Mouse (Mus musculus) ovary, adult 2 months (tissue): ENCODE results near the gene Slc30a9. TPM values are rescaled to one million over a fixed set of nuclear protein-coding genes. Genes with fewer than 3 reads are reported as not detected.

Source experiments
- polyA plus RNA-seq: library from polyadenylated mRNA; depleted of rRNA; stranded (reverse); fragments of >200 nt; gene quantifications from 2 replicates; pipeline ENCODE4 v1.2.3, GENCODE M21; 2012; rRNA removed

Gene Slc30a9
- 32.3 and 45.6 TPM in 2 replicates for polyA plus RNA-seq

DNA sequence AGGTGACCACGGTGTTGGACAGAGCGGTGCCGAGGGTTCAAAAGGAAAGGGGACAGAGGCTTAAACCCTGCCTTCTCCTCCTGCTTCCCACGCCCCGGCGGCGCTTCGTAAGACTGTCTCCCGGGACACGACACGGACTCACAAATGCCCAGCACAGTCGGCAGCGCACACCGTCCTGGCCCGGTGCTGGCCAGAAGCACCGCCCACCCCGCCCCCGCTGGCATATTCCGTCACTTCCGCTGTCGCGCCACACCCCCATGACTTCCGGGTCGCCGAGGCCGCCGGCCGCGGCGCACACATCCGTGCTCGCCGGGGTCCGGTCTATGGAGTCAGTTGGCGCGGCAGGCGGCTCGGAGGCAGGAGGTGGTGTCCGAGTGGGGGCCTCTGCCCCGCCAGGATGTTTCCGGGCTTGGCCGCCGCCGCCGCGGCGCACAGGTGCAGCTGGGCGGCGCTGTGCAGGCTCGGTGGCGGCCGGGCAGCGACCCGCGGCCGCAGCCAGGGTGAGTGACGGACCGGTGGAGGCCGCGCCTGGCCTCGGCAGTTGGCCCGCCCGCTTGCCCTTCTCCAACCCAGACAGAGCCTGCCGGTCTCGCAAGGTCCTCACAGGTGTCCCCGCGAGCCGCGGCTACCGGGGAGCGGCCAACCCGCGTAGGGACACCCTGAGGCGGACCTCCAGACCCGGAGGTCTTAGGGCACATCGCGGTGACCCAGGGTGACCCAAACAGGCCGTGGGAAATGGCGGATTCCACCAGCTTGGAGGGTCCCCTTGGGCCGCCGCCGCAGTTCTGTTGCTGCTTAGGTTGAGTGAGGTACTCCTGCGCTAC lies at the start of gene Slc30a9:
Slc30a9 (plus strand) TSS at position 258 of the 824 bp plus-strand sequence.

GRCm38 (mm10) chr5:67260531-67261371 lies 46.0 kb upstream of the Slc30a9 start, which contains the start of gene Tmem33:
Gene Tmem33, plus strand, starts transcription at chr5:67260565.

Other genes with a start within 250 kb of the Slc30a9 start
- gene Phox2b, start 207.7 kb upstream of the Slc30a9 start, polyA plus RNA-seq: not detected in 2 replicates
- gene Tmem33, start 46.4 kb upstream of the Slc30a9 start, polyA plus RNA-seq: 147 and 168 TPM in 2 replicates
- 2.7 and 3.5 TPM in 2 replicates for gene Bend4, start 121.4 kb downstream of the Slc30a9 start, polyA plus RNA-seq